Mouse (Mus musculus) midbrain, embryonic 10.5 days (tissue): ENCODE results near the gene Suox. TPM values are rescaled to one million over a fixed set of nuclear protein-coding genes. Genes with fewer than 3 reads are reported as not detected.

ENCODE experiments used
- DNase-seq: peaks from one replicate; pipeline ENCODE4 v3.0.0-alpha.2; 2017; ENCODE audit warnings: low spot score
- H3K27ac ChIP-seq: fragments of 300-500 bp; sonication (generic); replicated peaks from 2 replicates; pipeline ENCODE4 v1.5.1; 2016; ENCODE audit warnings: mild to moderate bottlenecking
- H3K27me3 ChIP-seq: fragments of 300-500 bp; sonication (generic); 2 replicates; pipeline ENCODE4 v1.6.1; 2016; ENCODE audit warnings: low read depth, mild to moderate bottlenecking; ENCODE audit not compliant: poor library complexity, severe bottlenecking
- H3K36me3 ChIP-seq: fragments of 300-500 bp; sonication (generic); 2 replicates; pipeline ENCODE4 v1.6.1; 2016; ENCODE audit warnings: mild to moderate bottlenecking, moderate library complexity
- H3K4me1 ChIP-seq: fragments of 300-500 bp; sonication (generic); 2 replicates; pipeline ENCODE4 v1.6.1; 2016
- H3K4me3 ChIP-seq: fragments of 300-500 bp; sonication (generic); 2 replicates; pipeline ENCODE4 v1.5.1; 2016; ENCODE audit warnings: mild to moderate bottlenecking, moderate library complexity
- H3K9me3 ChIP-seq: fragments of 300-500 bp; sonication (generic); replicated peaks from 2 replicates; pipeline ENCODE4 v1.6.1; 2016; ENCODE audit warnings: mild to moderate bottlenecking
- WGBS: fragments of 180-500 bp; shearing (Covaris S2); methylation state at CpG from one replicate; pipeline ENCODE4 v1.1.7; 2016; 5-methylcytosine and 5-hydroxymethylcytosine counted together
- polyA plus RNA-seq: library from polyadenylated mRNA; unstranded; fragments of >200 nt; fragmentation: Nextera tagmentation; extraction: Ambion mirVana; gene quantifications from 2 replicates; pipeline ENCODE4 v1.2.1, GENCODE M21; 2016

Suox gene
- polyA plus RNA-seq, 1 experiment from 2014 or later: 13.9 TPM

- H3K27me3 ChIP-seq: no peaks in the 10 kb centered on the region
- peaks cover 40% of the 10 kb centered on the region for H3K36me3 ChIP-seq
- peak within 1 kb of the TSS; percentile 90 for H3K4me3 ChIP-seq
- peaks cover 21% of the 10 kb centered on the region for H3K4me1 ChIP-seq
- H3K27ac ChIP-seq: peak within 1 kb of the TSS; percentile 96
- H3K9me3 ChIP-seq: no peaks in the 10 kb centered on the region
- peak; percentile 98 for DNase-seq
- 2% methylated on average over 40 of the region's 40 CpGs for WGBS
Observed at GRCm38 (mm10) chr10:128695992-128696807, 22.3 kb upstream of the Suox start, which contains the start of gene Rab5b. Gene Rab5b, minus strand, starts transcription at chr10:128696264.

GRCm38 (mm10) chr10:128695411-128695991 lies 21.6 kb upstream of the Suox start:
- Histone ChIP-seq H3K4me1 (peaks cover 21% of the 10 kb centered on the region), H3K4me3 (peak overlapping the region; percentile 90), H3K36me3 (peaks cover 33% of the 10 kb centered on the region), H3K9me3 (no peaks in the 10 kb centered on the region), H3K27ac (peak overlapping the region; percentile 96), H3K27me3 (no peaks in the 10 kb centered on the region)
- under 1% methylated on average over 22 of the region's 22 CpGs for WGBS
- no peak for DNase-seq

GRCm38 (mm10) chr10:128674469-128675008 lies 666 bp upstream of the Suox start:
- no peak for DNase-seq
- 3% methylated on average over 9 of the region's 9 CpGs for WGBS
- Histone ChIP-seq H3K4me1 (peaks cover 24% of the 10 kb centered on the region), H3K36me3 (peaks cover 18% of the 10 kb centered on the region), H3K9me3 (no peaks in the 10 kb centered on the region), H3K4me3 (peak overlapping the region; percentile 80), H3K27me3 (peaks cover 34% of the 10 kb centered on the region), H3K27ac (peak overlapping the region; percentile 79; the same call in 1 of the 2 replicates)

- Histone ChIP-seq H3K27me3 (peaks cover 34% of the 10 kb centered on the region), H3K4me3 (no peak overlapping the region), H3K27ac (no peak overlapping the region), H3K9me3 (no peaks in the 10 kb centered on the region), H3K4me1 (peaks cover 37% of the 10 kb centered on the region), H3K36me3 (peaks cover 4% of the 10 kb centered on the region; the same call in 1 of the 2 replicates)
- no peak for DNase-seq
- WGBS: 92% methylated on average over 9 of the region's 9 CpGs
Observed at GRCm38 (mm10) chr10:128671148-128671547, 2.7 kb downstream of the Suox start.

GRCm38 (mm10) chr10:128668790-128669672 lies 4.8 kb downstream of the Suox start:
- Histone ChIP-seq H3K4me3 (peak overlapping the region; percentile 76), H3K36me3 (peaks cover 4% of the 10 kb centered on the region; the same call in 1 of the 2 replicates), H3K4me1 (peaks cover 32% of the 10 kb centered on the region), H3K27me3 (peaks cover 34% of the 10 kb centered on the region), H3K27ac (peak overlapping the region; percentile 86), H3K9me3 (no peaks in the 10 kb centered on the region)
- DNase-seq: peak; percentile 59
- under 1% methylated on average over 42 of the region's 42 CpGs for WGBS

GRCm38 (mm10) chr10:128665806-128666205 lies 8.1 kb downstream of the Suox start:
- no peaks in the 10 kb centered on the region for H3K9me3 ChIP-seq
- DNase-seq: no peak
- WGBS: 91% methylated on average over 2 of the region's 2 CpGs
- 0 out of 2 replicates have a peak, but pooled peaks cover under 1% of the 10 kb centered on the region for H3K36me3 ChIP-seq
- no peak overlapping the region for H3K4me3 ChIP-seq
- H3K27me3 ChIP-seq: peaks cover 12% of the 10 kb centered on the region
- peaks cover 14% of the 10 kb centered on the region for H3K4me1 ChIP-seq
- no peak overlapping the region for H3K27ac ChIP-seq

- H3K27me3 ChIP-seq: peaks cover 7% of the 10 kb centered on the region
- peaks cover 14% of the 10 kb centered on the region for H3K4me1 ChIP-seq
- WGBS: 84% methylated on average over 3 of the region's 3 CpGs
- no peaks in the 10 kb centered on the region for H3K9me3 ChIP-seq
- no peak overlapping the region for H3K4me3 ChIP-seq
- no peak for DNase-seq
- H3K36me3 ChIP-seq: no peaks in the 10 kb centered on the region
- H3K27ac ChIP-seq: no peak overlapping the region
Observed at GRCm38 (mm10) chr10:128665307-128665706, 8.6 kb downstream of the Suox start.

- Histone ChIP-seq H3K9me3 (no peaks in the 10 kb centered on the region), H3K27me3 (peaks cover 2% of the 10 kb centered on the region; the same call in 1 of the 2 replicates), H3K27ac (no peak overlapping the region), H3K4me1 (peaks cover 14% of the 10 kb centered on the region), H3K36me3 (no peaks in the 10 kb centered on the region), H3K4me3 (no peak overlapping the region)
- 78% methylated on average over 3 of the region's 3 CpGs for WGBS
- DNase-seq: no peak
Observed at GRCm38 (mm10) chr10:128664808-128665207, 9.1 kb downstream of the Suox start.

- no peaks in the 10 kb centered on the region for H3K36me3 ChIP-seq
- 73% methylated on average over 5 of the region's 5 CpGs for WGBS
- H3K4me3 ChIP-seq: no peak overlapping the region
- no peak for DNase-seq
- H3K4me1 ChIP-seq: peaks cover 10% of the 10 kb centered on the region
- H3K9me3 ChIP-seq: no peaks in the 10 kb centered on the region
- no peak overlapping the region for H3K27ac ChIP-seq
- H3K27me3 ChIP-seq: 0 out of 2 replicates have a peak, but pooled peaks cover 3% of the 10 kb centered on the region
Observed at GRCm38 (mm10) chr10:128663441-128664220, 10.2 kb downstream of the Suox start.

GRCm38 (mm10) chr10:128662465-128662864 lies 11.4 kb downstream of the Suox start:
- Histone ChIP-seq H3K4me1 (peaks cover 6% of the 10 kb centered on the region; the same call in 1 of the 2 replicates), H3K27me3 (0 out of 2 replicates have a peak, but pooled peaks cover 3% of the 10 kb centered on the region), H3K4me3 (no peak overlapping the region), H3K27ac (no peak overlapping the region), H3K9me3 (no peaks in the 10 kb centered on the region), H3K36me3 (no peaks in the 10 kb centered on the region)
- DNase-seq: no peak

GRCm38 (mm10) chr10:128659490-128659889 lies 14.4 kb downstream of the Suox start:
- 46% methylated on average over 9 of the region's 9 CpGs for WGBS

More at GRCm38 (mm10) chr10:128659490-128659889, 14.4 kb downstream of the Suox start:
- H3K4me1 ChIP-seq: peaks cover 6% of the 10 kb centered on the region
- H3K36me3 ChIP-seq: no peaks in the 10 kb centered on the region
- H3K27me3 ChIP-seq: 0 out of 2 replicates have a peak, but pooled peaks cover 3% of the 10 kb centered on the region
- 0 out of 2 replicates have a peak overlapping the region, but pooled peaks have one; percentile 13 for H3K27ac ChIP-seq
- H3K9me3 ChIP-seq: no peaks in the 10 kb centered on the region
- no peak overlapping the region for H3K4me3 ChIP-seq
- no peak for DNase-seq
